Mouse (Mus musculus): Measurements from ENCODE around the gene Bcar1. TPM values are rescaled to one million over a fixed set of nuclear protein-coding genes. Genes with fewer than 3 reads are reported as not detected.

Bcar1 gene
- total and polyA plus RNA-seq, 3 experiments: 19.1 to 31.3 (median 21.1) TPM

- Histone ChIP-seq H3K36me3 (ENCODE audit: control insufficient read depth, insufficient read depth, low read length) (no peaks in the 10 kb centered on the region; the same call in 1 of the 2 replicates), H3K79me2 (replicated peaks; ENCODE audit: control insufficient read depth, insufficient read depth, low read length) (peaks cover 3% of the 10 kb centered on the region), H3K4me1 (ENCODE audit: control insufficient read depth, insufficient read depth, low read length) (peaks cover 46% of the 10 kb centered on the region), H3K9ac (ENCODE audit: low read depth, low read length) (peak overlapping the region; percentile 33), H3K27ac (peak overlapping the region; percentile 96), H3K27me3 (ENCODE audit: control insufficient read depth, insufficient read depth, low read length) (no peaks in the 10 kb centered on the region), H3K4me3 (0 out of 2 replicates have a peak overlapping the region, but pooled peaks have one; percentile 2)
- 43% methylated on average over 8 of the region's 8 CpGs for WGBS
- TF ChIP-seq POLR2A (IDR thresholded peaks at IDR 0.05; ENCODE audit: insufficient read depth, low read depth, low read length) (no peak), EP300 (IDR thresholded peaks at IDR 0.05; ENCODE audit: insufficient read depth, low read depth, low read length) (0 out of 2 replicates have a peak, but pooled peaks have one; percentile 28)
- peak; percentile 38 to 57 for DNase-seq
- intact Hi-C loops (cut with DNase I): no loop called here
Measured at GRCm38 (mm10) chr8:111740994-111741393, 2.6 kb downstream of the Bcar1 start.

DNA sequence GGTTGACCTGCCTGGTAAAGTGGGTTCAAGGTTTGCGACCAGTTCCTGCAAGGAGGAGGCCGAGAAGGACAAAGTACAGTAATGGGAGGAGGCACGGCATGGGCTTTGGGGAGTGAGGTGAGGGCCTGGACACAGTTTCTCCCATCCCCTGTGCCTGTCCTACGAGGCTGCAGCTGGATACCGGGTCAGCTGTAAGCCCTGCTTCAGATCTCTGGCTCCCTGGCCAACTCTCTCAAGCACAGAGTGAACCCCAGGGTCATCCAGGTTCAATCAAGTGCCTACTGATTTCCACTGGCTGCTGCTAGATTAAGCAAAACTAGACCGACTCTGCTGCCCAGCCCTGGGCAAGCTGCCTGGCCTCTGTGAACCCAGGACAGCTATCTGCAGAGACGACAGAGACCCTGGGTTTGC, 3.3 kb downstream of the Bcar1 start:
- intact Hi-C loops (cut with DNase I): no loop called here
- H3K9ac ChIP-seq (ENCODE audit: low read depth, low read length): peak overlapping the region; percentile 2; the same call in 1 of the 2 replicates
- peak; percentile 43 to 63 for DNase-seq

DNA sequence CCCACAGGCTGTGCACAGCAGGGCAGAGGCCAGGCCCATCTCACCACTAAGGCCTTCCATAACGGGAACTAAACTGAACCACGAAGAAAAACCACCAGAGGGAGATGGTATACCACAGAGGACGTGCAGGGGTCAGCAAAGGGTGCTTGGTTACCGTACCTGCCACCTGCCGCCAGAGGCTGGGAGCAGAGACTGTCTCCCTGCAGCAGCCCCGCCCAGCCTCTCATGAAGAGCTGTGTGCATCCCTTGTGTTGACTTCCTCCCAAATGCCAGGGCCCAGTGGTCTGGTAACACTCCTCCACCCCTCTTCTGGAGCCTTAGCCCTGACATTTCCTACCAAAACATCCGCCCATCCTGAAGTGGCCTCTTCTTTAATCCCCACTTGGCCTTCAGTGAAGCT, 4.0 kb downstream of the Bcar1 start:
- peak overlapping the region; percentile 96 for H3K27ac ChIP-seq
- peaks cover 3% of the 10 kb centered on the region for H3K79me2 ChIP-seq (replicated peaks; ENCODE audit: control insufficient read depth, insufficient read depth, low read length)
- no peaks in the 10 kb centered on the region; the same call in 1 of the 2 replicates for H3K36me3 ChIP-seq (ENCODE audit: control insufficient read depth, insufficient read depth, low read length)
- H3K4me1 ChIP-seq (ENCODE audit: control insufficient read depth, insufficient read depth, low read length): peaks cover 51% of the 10 kb centered on the region
- peak overlapping the region; percentile 5; the same call in 1 of the 2 replicates for H3K9ac ChIP-seq (ENCODE audit: low read depth, low read length)
- DNase-seq: peak in 1 of 2 experiments; percentile 18
- WGBS: 41% methylated on average over 7 of the region's 7 CpGs
- no peak overlapping the region for H3K4me3 ChIP-seq
- intact Hi-C loops (cut with DNase I): no loop called here
- TF ChIP-seq EP300 (IDR thresholded peaks at IDR 0.05; ENCODE audit: insufficient read depth, low read depth, low read length): no peak
- peak; percentile 57 for TF ChIP-seq CTCF (IDR thresholded peaks at IDR 0.05)
- H3K27me3 ChIP-seq (ENCODE audit: control insufficient read depth, insufficient read depth, low read length): no peaks in the 10 kb centered on the region

More for the DNA sequence above, 3.3 kb downstream of the Bcar1 start:
- no peak for TF ChIP-seq EP300 (IDR thresholded peaks at IDR 0.05; ENCODE audit: insufficient read depth, low read depth, low read length)
- no peak for TF ChIP-seq POLR2A (IDR thresholded peaks at IDR 0.05; ENCODE audit: insufficient read depth, low read depth, low read length)
- TF ChIP-seq CTCF (IDR thresholded peaks at IDR 0.05): no peak
- H3K27me3 ChIP-seq (ENCODE audit: control insufficient read depth, insufficient read depth, low read length): no peaks in the 10 kb centered on the region
- 32% methylated on average over 7 of the region's 7 CpGs for WGBS
- H3K4me1 ChIP-seq (ENCODE audit: control insufficient read depth, insufficient read depth, low read length): peaks cover 49% of the 10 kb centered on the region
- peak overlapping the region; percentile 96 for H3K27ac ChIP-seq
- H3K4me3 ChIP-seq: no peak overlapping the region
- H3K79me2 ChIP-seq (replicated peaks; ENCODE audit: control insufficient read depth, insufficient read depth, low read length): peaks cover 3% of the 10 kb centered on the region
- no peaks in the 10 kb centered on the region; the same call in 1 of the 2 replicates for H3K36me3 ChIP-seq (ENCODE audit: control insufficient read depth, insufficient read depth, low read length)

- DNase-seq: peak in 1 of 2 experiments; percentile 4
- Histone ChIP-seq H3K9ac (ENCODE audit: low read depth, low read length) (no peak overlapping the region), H3K36me3 (ENCODE audit: control insufficient read depth, insufficient read depth, low read length) (no peaks in the 10 kb centered on the region; the same call in 1 of the 2 replicates), H3K4me1 (ENCODE audit: control insufficient read depth, insufficient read depth, low read length) (peaks cover 55% of the 10 kb centered on the region), H3K79me2 (replicated peaks; ENCODE audit: control insufficient read depth, insufficient read depth, low read length) (peaks cover 3% of the 10 kb centered on the region), H3K27me3 (ENCODE audit: control insufficient read depth, insufficient read depth, low read length) (no peaks in the 10 kb centered on the region), H3K27ac (peak overlapping the region; percentile 96), H3K4me3 (no peak overlapping the region)
- intact Hi-C loops (cut with DNase I): no loop called here
- no peak for TF ChIP-seq CTCF (IDR thresholded peaks at IDR 0.05)
- TF ChIP-seq POLR2A (IDR thresholded peaks at IDR 0.05; ENCODE audit: insufficient read depth, low read depth, low read length): no peak
- TF ChIP-seq EP300 (IDR thresholded peaks at IDR 0.05; ENCODE audit: insufficient read depth, low read depth, low read length): no peak
- WGBS: 32% methylated on average over 6 of the region's 6 CpGs
Measured at GRCm38 (mm10) chr8:111738867-111739266, 4.7 kb downstream of the Bcar1 start.

- Histone ChIP-seq H3K4me1 (ENCODE audit: control insufficient read depth, insufficient read depth, low read length) (peaks cover 61% of the 10 kb centered on the region), H3K79me2 (replicated peaks; ENCODE audit: control insufficient read depth, insufficient read depth, low read length) (peaks cover 5% of the 10 kb centered on the region), H3K36me3 (ENCODE audit: control insufficient read depth, insufficient read depth, low read length) (no peaks in the 10 kb centered on the region; the same call in 1 of the 2 replicates), H3K27ac (peak overlapping the region; percentile 96), H3K9ac (ENCODE audit: low read depth, low read length) (no peak overlapping the region; the same call in 1 of the 2 replicates), H3K27me3 (ENCODE audit: control insufficient read depth, insufficient read depth, low read length) (no peaks in the 10 kb centered on the region), H3K4me3 (no peak overlapping the region)
- intact Hi-C loops (cut with DNase I): no loop called here
- TF ChIP-seq POLR2A (IDR thresholded peaks at IDR 0.05; ENCODE audit: insufficient read depth, low read depth, low read length) (no peak), CTCF (IDR thresholded peaks at IDR 0.05) (no peak), EP300 (IDR thresholded peaks at IDR 0.05; ENCODE audit: insufficient read depth, low read depth, low read length) (no peak)
- WGBS: 34% methylated on average over 7 of the region's 7 CpGs
- DNase-seq: peak; percentile 9 to 25
Measured at GRCm38 (mm10) chr8:111736321-111736720, 7.3 kb downstream of the Bcar1 start.

DNA sequence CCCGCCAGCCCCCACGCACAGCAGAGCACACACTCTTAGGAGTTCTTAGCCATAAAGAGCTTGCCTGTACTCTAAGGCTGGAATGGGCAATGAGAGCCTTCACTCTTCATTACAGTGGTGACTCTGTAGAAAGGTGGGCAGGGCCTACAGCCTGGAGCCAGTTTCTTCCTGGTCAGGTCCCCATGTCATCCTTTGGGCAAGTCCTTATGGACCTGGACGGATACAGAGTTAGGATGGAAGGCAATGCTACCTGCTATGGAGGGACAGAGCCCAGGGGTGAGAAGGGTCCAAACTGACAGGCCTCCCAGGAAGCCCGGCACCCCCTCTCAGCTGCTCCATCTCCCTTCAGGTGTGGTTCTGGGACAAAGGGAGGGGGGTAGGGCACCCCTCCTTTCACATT, 7.8 kb downstream of the Bcar1 start:
- no peaks in the 10 kb centered on the region for H3K27me3 ChIP-seq (ENCODE audit: control insufficient read depth, insufficient read depth, low read length)
- TF ChIP-seq CTCF (IDR thresholded peaks at IDR 0.05) (no peak), EP300 (IDR thresholded peaks at IDR 0.05; ENCODE audit: insufficient read depth, low read depth, low read length) (no peak), POLR2A (IDR thresholded peaks at IDR 0.05; ENCODE audit: insufficient read depth, low read depth, low read length) (no peak)
- no peak for DNase-seq
- H3K79me2 ChIP-seq (replicated peaks; ENCODE audit: control insufficient read depth, insufficient read depth, low read length): peaks cover 5% of the 10 kb centered on the region
- intact Hi-C loops (cut with DNase I): no loop called here
- peak overlapping the region; percentile 96 for H3K27ac ChIP-seq
- peak overlapping the region; percentile 10; the same call in 1 of the 2 replicates for H3K4me3 ChIP-seq
- peak overlapping the region; percentile 17 for H3K9ac ChIP-seq (ENCODE audit: low read depth, low read length)
- no peaks in the 10 kb centered on the region; the same call in 1 of the 2 replicates for H3K36me3 ChIP-seq (ENCODE audit: control insufficient read depth, insufficient read depth, low read length)
- WGBS: 57% methylated on average over 4 of the region's 4 CpGs
- peaks cover 61% of the 10 kb centered on the region for H3K4me1 ChIP-seq (ENCODE audit: control insufficient read depth, insufficient read depth, low read length)
